Mouse (Mus musculus): ENCODE data around the gene Olfr358.

Olfr358 gene

GRCm38 (mm10) chr2:37009235-37009634 is at the start of gene Olfr358:
Olfr358 (minus strand) TSS chr2:37009335.
- DNase-seq, result no peak

GRCm38 (mm10) chr2:36997030-36997429 is 12.1 kb downstream of the Olfr358 start:
- DNase-seq, result no peak

GRCm38 (mm10) chr2:36993527-36993926 is 15.6 kb downstream of the Olfr358 start, which contains the start of gene Olfr357:
Olfr357 (plus strand) TSS chr2:36993827.
- DNase-seq, result no peak

All from spleen, adult 18-20 months (tissue).